Mouse (Mus musculus): Measurements from ENCODE around the gene Olfr520. TPM values are rescaled to one million over a fixed set of nuclear protein-coding genes. Genes with fewer than 3 reads are reported as not detected.

The Olfr520 gene
- polyA plus RNA-seq, 1 experiment from 2014 or later = not detected

GRCm38 (mm10) chr7:99699709-99700151 lies 30.3 kb upstream of the Olfr520 start:
- Histone ChIP-seq H3K4me1 (peaks cover 14% of the 10 kb centered on the region), H3K27ac (replicated peaks) (no peak overlapping the region)

GRCm38 (mm10) chr7:99700641-99701040 lies 29.4 kb upstream of the Olfr520 start:
- Histone ChIP-seq H3K4me3 (no peak overlapping the region), H3K9ac (no peak overlapping the region), H3K27ac (replicated peaks) (no peak overlapping the region), H3K9me3 (no peaks in the 10 kb centered on the region), H3K36me3 (no peaks in the 10 kb centered on the region), H3K27me3 (replicated peaks) (peaks cover 20% of the 10 kb centered on the region; the same call in 1 of the 2 replicates), H3K4me1 (peaks cover 14% of the 10 kb centered on the region), H3K4me2 (no peak overlapping the region)
- ATAC-seq (ENCODE audit: extremely low read depth, insufficient number of reproducible peaks, low FRiP score, low TSS enrichment) = no peak
- 60% methylated on average over 4 of the region's 4 CpGs for WGBS

More at GRCm38 (mm10) chr7:99699709-99700151, 30.3 kb upstream of the Olfr520 start:
- H3K4me3 ChIP-seq = no peak overlapping the region
- no peaks in the 10 kb centered on the region for H3K36me3 ChIP-seq
- 67% methylated on average over 3 of the region's 3 CpGs for WGBS
- H3K9ac ChIP-seq = no peak overlapping the region
- no peak for ATAC-seq (ENCODE audit: extremely low read depth, insufficient number of reproducible peaks, low FRiP score, low TSS enrichment)
- peaks cover 17% of the 10 kb centered on the region; the same call in 1 of the 2 replicates for H3K27me3 ChIP-seq (replicated peaks)
- H3K9me3 ChIP-seq = no peaks in the 10 kb centered on the region
- H3K4me2 ChIP-seq = no peak overlapping the region

- Histone ChIP-seq H3K4me2 (no peak overlapping the region), H3K36me3 (no peaks in the 10 kb centered on the region)
- WGBS = 25% methylated on average over 6 of the region's 6 CpGs
These were observed 27.9 kb upstream of the Olfr520 start for GRCm38 (mm10) chr7:99702201-99702600.

GRCm38 (mm10) chr7:99704736-99705519 lies 25.1 kb upstream of the Olfr520 start:
- ATAC-seq (ENCODE audit: extremely low read depth, insufficient number of reproducible peaks, low FRiP score, low TSS enrichment) = no peak
- 84% methylated on average over 3 of the region's 3 CpGs for WGBS
- H3K27me3 ChIP-seq (replicated peaks) = peaks cover 35% of the 10 kb centered on the region
- H3K36me3 ChIP-seq = no peaks in the 10 kb centered on the region
- no peak overlapping the region for H3K9ac ChIP-seq
- H3K9me3 ChIP-seq = no peaks in the 10 kb centered on the region
- H3K4me1 ChIP-seq = peaks cover 26% of the 10 kb centered on the region
- H3K4me2 ChIP-seq = 0 out of 2 replicates have a peak overlapping the region, but pooled peaks have one; percentile 1
- H3K4me3 ChIP-seq = no peak overlapping the region
- no peak overlapping the region for H3K27ac ChIP-seq (replicated peaks)

More at GRCm38 (mm10) chr7:99702201-99702600, 27.9 kb upstream of the Olfr520 start:
- Histone ChIP-seq H3K27me3 (replicated peaks) (peaks cover 18% of the 10 kb centered on the region; the same call in 1 of the 2 replicates), H3K27ac (replicated peaks) (no peak overlapping the region), H3K4me1 (peaks cover 26% of the 10 kb centered on the region), H3K9ac (no peak overlapping the region), H3K4me3 (no peak overlapping the region), H3K9me3 (no peaks in the 10 kb centered on the region)
- no peak for ATAC-seq (ENCODE audit: extremely low read depth, insufficient number of reproducible peaks, low FRiP score, low TSS enrichment)

GRCm38 (mm10) chr7:99706341-99707037 lies 23.6 kb upstream of the Olfr520 start:
- Histone ChIP-seq H3K9ac (0 out of 2 replicates have a peak overlapping the region, but pooled peaks have one; percentile 10), H3K36me3 (no peaks in the 10 kb centered on the region), H3K4me2 (0 out of 2 replicates have a peak overlapping the region, but pooled peaks have one; percentile 10), H3K4me1 (peaks cover 26% of the 10 kb centered on the region), H3K4me3 (peak overlapping the region; percentile 6; the same call in 1 of the 2 replicates), H3K27me3 (replicated peaks) (peaks cover 35% of the 10 kb centered on the region), H3K9me3 (no peaks in the 10 kb centered on the region), H3K27ac (replicated peaks) (no peak overlapping the region)
- no peak for ATAC-seq (ENCODE audit: extremely low read depth, insufficient number of reproducible peaks, low FRiP score, low TSS enrichment)
- WGBS = 38% methylated on average over 4 of the region's 4 CpGs

- no peak for ATAC-seq (ENCODE audit: extremely low read depth, insufficient number of reproducible peaks, low FRiP score, low TSS enrichment)
- no peak overlapping the region for H3K9ac ChIP-seq
- peaks cover 35% of the 10 kb centered on the region for H3K27me3 ChIP-seq (replicated peaks)
- H3K4me3 ChIP-seq = no peak overlapping the region
- no peaks in the 10 kb centered on the region for H3K36me3 ChIP-seq
- 38% methylated on average over 4 of the region's 4 CpGs for WGBS
- no peaks in the 10 kb centered on the region for H3K9me3 ChIP-seq
- no peak overlapping the region for H3K4me2 ChIP-seq
- H3K4me1 ChIP-seq = peaks cover 23% of the 10 kb centered on the region
- peak overlapping the region; percentile 21; the same call in 1 of the 2 replicates for H3K27ac ChIP-seq (replicated peaks)
These were observed 23.0 kb upstream of the Olfr520 start for GRCm38 (mm10) chr7:99707038-99707595.

- ATAC-seq (ENCODE audit: extremely low read depth, insufficient number of reproducible peaks, low FRiP score, low TSS enrichment) = no peak
- no peak overlapping the region for H3K9ac ChIP-seq
- no peak overlapping the region for H3K4me2 ChIP-seq
- no peaks in the 10 kb centered on the region for H3K9me3 ChIP-seq
- peaks cover 39% of the 10 kb centered on the region for H3K27me3 ChIP-seq (replicated peaks)
- H3K4me1 ChIP-seq = peaks cover 18% of the 10 kb centered on the region
- whole genome bisulfite sequencing = 62% methylated on average over 6 of the region's 6 CpGs
- no peaks in the 10 kb centered on the region for H3K36me3 ChIP-seq
- H3K4me3 ChIP-seq = no peak overlapping the region
- no peak overlapping the region for H3K27ac ChIP-seq (replicated peaks)
These were observed 22.4 kb upstream of the Olfr520 start for GRCm38 (mm10) chr7:99707671-99708070.

GRCm38 (mm10) chr7:99708301-99708721 lies 21.8 kb upstream of the Olfr520 start:
- Histone ChIP-seq H3K9ac (no peak overlapping the region), H3K4me3 (no peak overlapping the region), H3K9me3 (no peaks in the 10 kb centered on the region), H3K4me1 (peaks cover 16% of the 10 kb centered on the region), H3K27me3 (replicated peaks) (peaks cover 42% of the 10 kb centered on the region), H3K36me3 (no peaks in the 10 kb centered on the region), H3K27ac (replicated peaks) (no peak overlapping the region), H3K4me2 (no peak overlapping the region)
- 59% methylated on average over 8 of the region's 8 CpGs for WGBS
- ATAC-seq (ENCODE audit: extremely low read depth, insufficient number of reproducible peaks, low FRiP score, low TSS enrichment) = no peak

- Histone ChIP-seq H3K9me3 (no peaks in the 10 kb centered on the region), H3K4me2 (no peak overlapping the region), H3K4me1 (peaks cover 16% of the 10 kb centered on the region), H3K4me3 (no peak overlapping the region), H3K36me3 (no peaks in the 10 kb centered on the region), H3K9ac (no peak overlapping the region), H3K27me3 (replicated peaks) (peaks cover 39% of the 10 kb centered on the region), H3K27ac (replicated peaks) (no peak overlapping the region)
- 62% methylated on average over 5 of the region's 5 CpGs for WGBS
- ATAC-seq (ENCODE audit: extremely low read depth, insufficient number of reproducible peaks, low FRiP score, low TSS enrichment) = no peak
These were observed 21.3 kb upstream of the Olfr520 start for GRCm38 (mm10) chr7:99708750-99709149.

- no peaks in the 10 kb centered on the region for H3K9me3 ChIP-seq
- no peak for ATAC-seq (ENCODE audit: extremely low read depth, insufficient number of reproducible peaks, low FRiP score, low TSS enrichment)
- WGBS = 52% methylated on average over 7 of the region's 7 CpGs
- H3K4me2 ChIP-seq = no peak overlapping the region
- H3K27me3 ChIP-seq (replicated peaks) = peaks cover 35% of the 10 kb centered on the region
- H3K4me1 ChIP-seq = peaks cover 16% of the 10 kb centered on the region
- H3K36me3 ChIP-seq = no peaks in the 10 kb centered on the region
- no peak overlapping the region for H3K4me3 ChIP-seq
- H3K9ac ChIP-seq = no peak overlapping the region
- H3K27ac ChIP-seq (replicated peaks) = no peak overlapping the region
These were observed 20.1 kb upstream of the Olfr520 start for GRCm38 (mm10) chr7:99709992-99710391.

- H3K4me3 ChIP-seq = no peak overlapping the region
- H3K4me1 ChIP-seq = peaks cover 16% of the 10 kb centered on the region
- H3K27me3 ChIP-seq (replicated peaks) = peaks cover 32% of the 10 kb centered on the region
- WGBS = 16% methylated on average over 1 of the region's 1 CpGs
- H3K4me2 ChIP-seq = no peak overlapping the region
- H3K9me3 ChIP-seq = no peaks in the 10 kb centered on the region
- H3K27ac ChIP-seq (replicated peaks) = no peak overlapping the region
- no peak for ATAC-seq (ENCODE audit: extremely low read depth, insufficient number of reproducible peaks, low FRiP score, low TSS enrichment)
- H3K9ac ChIP-seq = no peak overlapping the region
- no peaks in the 10 kb centered on the region for H3K36me3 ChIP-seq
These were observed 19.6 kb upstream of the Olfr520 start for GRCm38 (mm10) chr7:99710476-99710875.
